Mouse (Mus musculus) hindbrain, embryonic 11.5 days (tissue): ENCODE measurements at regions not wholly inside any gene's neighbourhood (a gene's known extent, or its start where the extent isn't known, plus 50 kb on each side); places are given as distances from the start of the nearest gene placed in this dataset.

Source experiments
- ATAC-seq: fragments of 200-750 bp; cut with Nextera tagmentation; 2 replicates; pipeline ENCODE4 v1.8.0; 2017; ENCODE audit warnings: mild to moderate bottlenecking, moderate TSS enrichment, moderate library complexity; ENCODE audit not compliant: low FRiP score
- DNase-seq: peaks from one replicate; pipeline ENCODE4 v3.0.0-alpha.2; 2015; ENCODE audit warnings: low spot score
- H3K27ac ChIP-seq: fragments of 300-500 bp; sonication (generic); 2 replicates; pipeline ENCODE4 v1.5.1; 2014; ENCODE audit warnings: mild to moderate bottlenecking, low read depth, low read length
- H3K27me3 ChIP-seq: fragments of 300-500 bp; sonication (generic); 2 replicates; pipeline ENCODE4 v1.6.1; 2014; ENCODE audit warnings: mild to moderate bottlenecking, low read length, moderate library complexity, mixed read lengths; ENCODE audit not compliant: control insufficient read depth, insufficient read depth
- H3K36me3 ChIP-seq: fragments of 300-500 bp; sonication (generic); 2 replicates; pipeline ENCODE4 v1.6.1; 2014; ENCODE audit warnings: mild to moderate bottlenecking, low read length, moderate library complexity, mixed read lengths; ENCODE audit not compliant: control insufficient read depth, insufficient read depth
- H3K4me1 ChIP-seq: fragments of 300-500 bp; sonication (generic); replicated peaks from 2 replicates; pipeline ENCODE4 v1.6.1; 2014; ENCODE audit warnings: low read length, mixed read lengths; ENCODE audit not compliant: control insufficient read depth, insufficient read depth
- H3K4me2 ChIP-seq: fragments of 300-500 bp; sonication (generic); replicated peaks from 2 replicates; pipeline ENCODE4 v1.6.1; 2014; ENCODE audit warnings: mild to moderate bottlenecking, low read depth, low read length
- H3K4me3 ChIP-seq: fragments of 300-500 bp; sonication (generic); 2 replicates; pipeline ENCODE4 v1.5.1; 2014; ENCODE audit warnings: low read depth, low read length
- H3K9ac ChIP-seq: fragments of 300-500 bp; sonication (generic); 2 replicates; pipeline ENCODE4 v1.6.1; 2014; ENCODE audit warnings: low read depth, low read length
- H3K9me3 ChIP-seq: fragments of 300-500 bp; sonication (generic); 2 replicates; pipeline ENCODE4 v1.6.1; 2016; ENCODE audit warnings: low read length; ENCODE audit not compliant: control insufficient read depth
- WGBS: fragments of 180-500 bp; shearing (Covaris S2); extraction: QIAGEN DNeasy Blood & Tissue Kit; methylation state at CpG from one replicate; pipeline ENCODE4 v1.1.7; 2014; 5-methylcytosine and 5-hydroxymethylcytosine counted together

- Histone ChIP-seq H3K4me2 (no peak overlapping the region), H3K4me3 (no peak overlapping the region), H3K27me3 (no peaks in the 10 kb centered on the region), H3K4me1 (no peaks in the 10 kb centered on the region), H3K9ac (no peak overlapping the region), H3K36me3 (no peaks in the 10 kb centered on the region), H3K27ac (no peak overlapping the region), H3K9me3 (no peaks in the 10 kb centered on the region)
- WGBS = 22% methylated on average over 1 of the region's 1 CpGs
- ATAC-seq = no peak
- DNase-seq = no peak
These were observed 333.3 kb downstream of the Fbxo8 start for GRCm38 (mm10) chr8:56884195-56884594.

- Histone ChIP-seq H3K4me1 (no peaks in the 10 kb centered on the region), H3K9me3 (no peaks in the 10 kb centered on the region), H3K36me3 (no peaks in the 10 kb centered on the region), H3K4me2 (no peak overlapping the region), H3K9ac (no peak overlapping the region), H3K27me3 (no peaks in the 10 kb centered on the region), H3K27ac (no peak overlapping the region), H3K4me3 (no peak overlapping the region)
- no peak for ATAC-seq
- WGBS = 75% methylated on average over 3 of the region's 3 CpGs
- no peak for DNase-seq
These were observed 342.7 kb downstream of the Fbxo8 start for GRCm38 (mm10) chr8:56893638-56894037.

GRCm38 (mm10) chr8:56915362-56915761, 364.5 kb downstream of the Fbxo8 start:
- Histone ChIP-seq H3K36me3 (no peaks in the 10 kb centered on the region), H3K9me3 (no peaks in the 10 kb centered on the region), H3K9ac (no peak overlapping the region), H3K4me2 (no peak overlapping the region), H3K4me3 (no peak overlapping the region), H3K4me1 (no peaks in the 10 kb centered on the region), H3K27ac (no peak overlapping the region), H3K27me3 (no peaks in the 10 kb centered on the region)
- 90% methylated on average over 5 of the region's 5 CpGs for WGBS
- no peak for DNase-seq
- ATAC-seq = no peak

- DNase-seq = no peak
- ATAC-seq = no peak
- Histone ChIP-seq H3K9me3 (no peaks in the 10 kb centered on the region), H3K27me3 (no peaks in the 10 kb centered on the region), H3K4me1 (no peaks in the 10 kb centered on the region), H3K4me2 (no peak overlapping the region), H3K9ac (no peak overlapping the region), H3K4me3 (no peak overlapping the region), H3K27ac (no peak overlapping the region), H3K36me3 (no peaks in the 10 kb centered on the region)
- 82% methylated on average over 5 of the region's 5 CpGs for WGBS
These were observed 365.1 kb downstream of the Fbxo8 start for GRCm38 (mm10) chr8:56915989-56916388.

- Histone ChIP-seq H3K9me3 (no peaks in the 10 kb centered on the region), H3K4me1 (no peaks in the 10 kb centered on the region), H3K36me3 (no peaks in the 10 kb centered on the region), H3K27ac (no peak overlapping the region), H3K4me2 (no peak overlapping the region), H3K4me3 (no peak overlapping the region), H3K9ac (no peak overlapping the region), H3K27me3 (no peaks in the 10 kb centered on the region)
- WGBS = 23% methylated on average over 1 of the region's 1 CpGs
- ATAC-seq (no peak), DNase-seq (no peak)
These were observed 373.8 kb downstream of the Fbxo8 start for GRCm38 (mm10) chr8:56924724-56925123.

GRCm38 (mm10) chr8:56927166-56927565, 376.3 kb downstream of the Fbxo8 start:
- no peaks in the 10 kb centered on the region for H3K27me3 ChIP-seq
- H3K9ac ChIP-seq = no peak overlapping the region
- ATAC-seq (no peak), DNase-seq (no peak)
- H3K36me3 ChIP-seq = no peaks in the 10 kb centered on the region
- H3K4me3 ChIP-seq = no peak overlapping the region
- no peaks in the 10 kb centered on the region for H3K4me1 ChIP-seq
- H3K27ac ChIP-seq = no peak overlapping the region
- no peaks in the 10 kb centered on the region for H3K9me3 ChIP-seq
- 95% methylated on average over 1 of the region's 1 CpGs for WGBS
- H3K4me2 ChIP-seq = no peak overlapping the region

GRCm38 (mm10) chr8:56929076-56929475, 378.2 kb downstream of the Fbxo8 start:
- H3K9ac ChIP-seq = no peak overlapping the region
- H3K4me1 ChIP-seq = no peaks in the 10 kb centered on the region
- no peak overlapping the region for H3K27ac ChIP-seq
- H3K36me3 ChIP-seq = no peaks in the 10 kb centered on the region
- no peak for DNase-seq
- H3K9me3 ChIP-seq = no peaks in the 10 kb centered on the region
- 66% methylated on average over 6 of the region's 6 CpGs for WGBS
- no peak overlapping the region for H3K4me2 ChIP-seq
- ATAC-seq = peak; percentile 47; the same call in 1 of the 2 replicates
- H3K27me3 ChIP-seq = no peaks in the 10 kb centered on the region
- no peak overlapping the region for H3K4me3 ChIP-seq

- 61% methylated on average over 6 of the region's 6 CpGs for WGBS
- no peaks in the 10 kb centered on the region for H3K9me3 ChIP-seq
- no peak overlapping the region for H3K4me2 ChIP-seq
- no peaks in the 10 kb centered on the region for H3K27me3 ChIP-seq
- H3K36me3 ChIP-seq = no peaks in the 10 kb centered on the region
- no peaks in the 10 kb centered on the region for H3K4me1 ChIP-seq
- no peak for ATAC-seq
- no peak overlapping the region for H3K27ac ChIP-seq
- DNase-seq = no peak
- no peak overlapping the region for H3K9ac ChIP-seq
- H3K4me3 ChIP-seq = no peak overlapping the region
These were observed 381.5 kb downstream of the Fbxo8 start for GRCm38 (mm10) chr8:56932421-56932820.

- Histone ChIP-seq H3K4me3 (no peak overlapping the region), H3K27me3 (no peaks in the 10 kb centered on the region), H3K4me1 (no peaks in the 10 kb centered on the region), H3K4me2 (no peak overlapping the region), H3K9ac (no peak overlapping the region), H3K27ac (no peak overlapping the region), H3K36me3 (no peaks in the 10 kb centered on the region), H3K9me3 (no peaks in the 10 kb centered on the region)
- no peak for ATAC-seq
- no peak for DNase-seq
- WGBS = 79% methylated on average over 7 of the region's 7 CpGs
These were observed 358.6 kb upstream of the Hand2 start for GRCm38 (mm10) chr8:56962186-56962585.
